Mouse (Mus musculus) CH12F3 (cell line): ENCODE measurements around the gene Ovol2.
"Not testable (repeated sequence)": the region's sequence is repeated elsewhere in the genome, so short reads cannot be mapped to it uniquely, and the experiment has no call there.

Experiments used
- in situ Hi-C: fragments of 300-500 bp; cut with MboI; formaldehyde crosslinking; loops from 2 replicates; pipeline ENCODE4 v1.14.3; 2020; ENCODE audit warnings: low sequenced_read_pairs

Gene Ovol2

DNA sequence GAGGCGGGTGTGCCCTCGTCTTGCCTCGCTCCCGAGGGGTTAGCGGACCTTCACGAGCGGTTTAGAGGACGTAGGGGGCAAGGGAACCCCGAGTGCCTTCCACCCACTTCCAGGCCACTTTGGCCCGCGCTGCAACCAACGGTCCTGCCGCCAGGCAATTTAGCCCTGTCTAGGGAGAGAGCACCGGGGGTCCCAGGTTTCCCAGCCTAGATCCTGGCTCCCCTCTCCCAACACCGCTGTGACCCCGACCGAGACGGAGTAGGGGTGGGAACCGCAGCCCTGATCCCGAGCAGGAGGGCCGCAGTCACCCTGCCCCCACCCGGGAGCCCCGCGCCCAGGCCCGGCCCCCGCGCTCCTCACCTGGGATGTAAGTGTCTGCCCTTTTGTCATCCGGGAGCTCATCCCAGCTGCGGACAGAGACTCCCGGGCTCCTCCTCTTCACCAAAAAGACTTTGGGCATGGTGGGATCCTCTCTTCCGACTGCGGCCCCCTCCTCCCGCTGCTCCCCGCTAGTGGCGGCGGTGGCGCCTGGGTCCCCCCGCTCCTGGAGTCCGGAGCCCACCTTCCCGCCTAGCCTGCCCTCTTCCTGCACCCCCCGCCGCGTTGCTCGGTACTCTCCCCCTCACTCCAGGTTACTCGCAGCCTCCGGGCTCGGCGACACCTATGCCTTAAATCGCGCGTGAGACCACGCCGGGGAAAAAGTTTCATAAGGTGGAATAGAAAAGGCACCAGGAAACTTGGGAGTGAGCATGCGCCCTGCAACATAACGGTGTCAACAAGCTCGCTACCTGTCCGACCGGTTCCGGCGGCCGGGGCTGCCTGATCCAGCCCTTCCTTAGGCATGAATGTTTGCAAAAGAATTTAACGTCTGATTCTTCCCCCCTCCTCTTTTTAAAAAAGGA lies at the start of gene Ovol2:
Gene Ovol2, minus strand, starts transcription at position 746 of the 902 bp plus-strand sequence.
- in situ Hi-C loops: no loop called here

DNA sequence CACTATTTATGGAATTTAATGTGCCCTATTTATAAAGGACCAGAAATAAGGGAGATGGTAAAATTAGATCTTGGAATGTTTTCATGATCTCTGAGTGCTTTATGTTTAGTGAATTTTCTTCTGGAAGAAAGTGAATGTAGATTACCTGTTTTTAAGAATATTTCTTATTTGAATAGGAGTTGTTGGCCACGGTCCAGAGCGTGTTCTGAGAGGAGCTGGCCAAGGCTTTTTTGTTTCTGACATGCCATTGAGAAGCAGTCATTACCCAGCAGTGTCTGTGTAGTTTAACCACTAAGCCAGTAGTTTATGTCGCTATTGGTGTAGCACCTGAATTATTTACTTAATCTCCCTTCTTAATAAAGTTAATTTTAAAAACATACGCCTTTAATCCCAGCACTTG lies 49.8 kb upstream of the Ovol2 start:
- in situ Hi-C loops: no loop called here

GRCm38 (mm10) chr2:144381293-144381692 lies 49.3 kb upstream of the Ovol2 start:
- in situ Hi-C loops: no loop called here

DNA sequence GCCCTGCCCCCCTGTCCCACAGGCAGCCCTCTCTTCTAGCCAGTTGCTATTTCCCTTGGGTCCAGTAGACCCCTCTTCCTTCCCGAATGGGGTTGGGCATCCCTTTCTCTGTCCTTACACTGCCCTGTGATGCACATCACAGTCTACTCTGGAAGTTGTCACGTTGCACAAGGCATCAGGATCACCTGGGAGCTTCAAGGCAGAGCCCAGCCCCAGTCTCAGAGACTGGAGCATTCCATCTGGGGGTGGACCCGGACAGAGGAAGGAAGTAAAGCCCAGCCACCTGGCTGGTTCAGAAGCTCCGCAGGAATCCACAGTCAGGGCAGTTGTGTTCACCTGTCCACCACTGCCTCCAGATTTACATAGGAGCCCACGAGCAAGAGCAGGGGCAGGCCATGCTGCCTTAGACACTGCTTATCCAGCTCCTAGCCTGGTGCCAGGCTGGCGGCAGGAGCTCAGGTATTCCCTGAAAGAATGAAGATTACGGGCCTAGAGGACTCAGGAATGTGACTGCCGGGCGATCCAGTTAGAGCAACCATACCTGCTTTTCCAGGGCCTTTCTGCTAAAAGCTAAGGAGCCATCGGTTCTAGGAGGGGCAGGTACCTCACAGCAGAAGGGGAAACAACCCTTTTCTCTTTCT lies 43.2 kb upstream of the Ovol2 start:
- in situ Hi-C loops: no loop called here

DNA sequence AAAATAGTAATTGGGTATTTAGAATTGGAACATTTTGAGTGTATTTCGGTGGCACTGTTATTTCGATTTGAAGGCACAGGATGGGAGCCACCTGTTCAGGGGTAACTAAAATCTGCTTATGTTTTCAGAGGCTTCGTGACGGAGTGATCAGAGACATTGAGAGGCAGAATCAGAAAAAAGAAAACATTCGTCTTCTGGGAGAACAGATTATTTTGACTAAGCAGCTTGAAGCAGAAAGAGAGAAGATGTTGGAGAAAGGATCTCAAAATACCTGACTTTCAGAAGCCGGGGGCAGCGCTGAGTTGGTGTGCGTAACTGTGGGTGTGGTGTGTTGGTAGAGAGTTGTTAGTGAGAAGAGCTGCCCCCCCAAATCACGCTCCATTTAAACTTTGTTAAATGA lies 41.1 kb upstream of the Ovol2 start:
- in situ Hi-C loops: no loop called here

DNA sequence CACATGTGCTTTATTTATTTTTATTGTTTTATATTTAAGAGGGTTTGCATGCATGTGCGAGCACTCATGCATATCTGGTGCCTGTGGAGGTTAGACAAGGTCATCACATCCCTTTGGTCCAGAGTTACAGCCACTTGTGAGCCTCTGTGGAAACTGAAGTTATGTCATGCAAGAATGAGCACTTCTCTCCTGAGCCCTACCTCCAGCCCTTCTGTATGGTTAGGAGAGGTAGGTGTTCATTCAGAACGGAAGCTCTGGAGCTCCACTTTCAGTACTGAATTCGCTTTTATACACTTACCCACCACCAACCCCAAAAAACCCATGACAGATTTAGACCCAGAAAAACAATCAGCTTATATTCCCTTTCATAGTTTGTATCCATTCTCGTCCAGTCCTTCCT lies 39.6 kb upstream of the Ovol2 start:
- in situ Hi-C loops: no loop called here

GRCm38 (mm10) chr2:144369511-144369910 lies 37.6 kb upstream of the Ovol2 start:
- in situ Hi-C loops: no loop called here

- in situ Hi-C loops: no loop called here
Observed at GRCm38 (mm10) chr2:144369020-144369421, 37.1 kb upstream of the Ovol2 start.

GRCm38 (mm10) chr2:144368400-144369019 lies 36.6 kb upstream of the Ovol2 start, which contains the start of the genes Kat14 and Pet117:
Gene Kat14 (plus strand): TSS chr2:144368983.
Gene Pet117 (plus strand): TSS chr2:144368996.
- in situ Hi-C loops: no loop called here

DNA sequence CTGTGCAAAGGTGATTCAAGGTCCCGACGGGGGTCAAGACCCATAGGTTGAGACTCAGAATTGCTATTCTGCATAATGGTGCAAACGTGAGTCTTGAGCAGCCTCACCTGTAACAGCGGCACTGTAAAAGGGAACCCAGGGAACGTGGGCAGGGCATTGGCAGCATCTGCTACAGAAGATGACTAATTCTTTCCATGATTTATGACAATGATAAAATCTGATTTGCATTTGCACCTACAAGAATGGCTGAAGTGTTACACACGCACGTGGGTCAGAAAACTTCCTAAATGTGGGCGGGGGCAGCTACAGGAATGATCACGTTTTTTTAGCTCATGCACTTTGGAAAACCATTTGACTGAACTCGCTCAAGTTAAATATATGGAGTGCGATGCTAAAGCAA lies 20.9 kb upstream of the Ovol2 start:
- in situ Hi-C loops: no loop called here

GRCm38 (mm10) chr2:144348525-144348924 lies 16.6 kb upstream of the Ovol2 start:
- in situ Hi-C loops: no loop called here

- in situ Hi-C loops: no loop called here
Observed at GRCm38 (mm10) chr2:144343158-144343557, 11.2 kb upstream of the Ovol2 start.

DNA sequence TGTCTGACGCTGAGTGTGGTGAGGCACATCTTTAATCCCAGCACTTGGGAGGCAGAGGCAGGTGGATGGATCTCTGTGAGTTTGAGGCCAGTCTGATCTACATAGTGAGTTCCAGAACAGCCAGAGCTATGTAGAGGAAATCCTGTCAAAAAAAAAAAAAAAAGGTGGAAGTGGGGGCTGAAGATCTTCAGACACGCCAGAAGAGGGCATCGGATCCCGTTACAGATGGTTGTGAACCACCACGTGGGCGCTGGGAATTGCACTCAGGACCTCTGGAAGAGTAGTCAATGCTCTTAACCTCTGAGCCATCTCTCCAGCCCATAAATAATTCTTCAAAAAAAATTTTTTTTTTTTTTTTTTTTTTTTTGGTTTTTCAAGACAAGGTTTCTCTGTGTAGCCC lies 6.2 kb upstream of the Ovol2 start:
- in situ Hi-C loops: not testable (repeated sequence)

DNA sequence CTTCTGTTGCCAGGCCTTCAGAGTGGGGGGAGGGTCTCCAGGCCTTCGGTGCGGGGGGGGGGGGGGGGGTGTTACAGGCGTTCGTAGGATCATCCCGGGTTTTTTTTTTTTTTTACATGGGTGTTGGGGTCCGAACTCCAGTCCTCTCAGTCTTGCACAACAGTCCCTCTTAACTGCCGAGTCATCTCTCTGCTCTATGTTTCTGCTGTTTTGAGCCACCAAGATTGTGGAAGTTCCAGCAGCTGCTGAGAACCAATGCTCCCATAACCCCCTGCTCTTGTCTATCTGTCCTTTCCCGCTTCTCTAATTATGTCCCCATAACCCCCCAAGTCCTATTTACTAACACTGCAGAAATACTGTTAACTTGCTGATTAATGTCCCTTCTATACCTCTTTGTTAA lies 5.8 kb upstream of the Ovol2 start:
- in situ Hi-C loops: no loop called here

DNA sequence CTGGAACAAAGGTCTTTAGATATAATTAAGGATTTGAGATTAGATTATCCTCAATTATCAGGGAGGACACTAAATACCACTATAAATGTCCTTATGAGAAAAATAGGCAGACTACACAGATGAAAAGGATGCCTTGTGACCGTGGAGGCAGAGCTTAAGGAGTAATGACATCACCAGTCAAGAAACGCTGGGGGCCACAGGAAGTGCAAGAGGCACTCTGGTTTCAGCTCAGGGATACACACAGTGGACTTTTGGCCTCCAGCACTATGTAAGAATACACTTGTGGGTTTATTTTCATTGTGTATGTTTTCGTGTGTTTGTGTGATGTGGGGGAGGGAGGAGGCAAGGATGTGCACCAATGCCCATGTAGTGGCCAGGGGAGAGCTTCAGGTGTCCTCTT lies 5.3 kb upstream of the Ovol2 start:
- in situ Hi-C loops: no loop called here

GRCm38 (mm10) chr2:144333138-144333842 lies 1.3 kb upstream of the Ovol2 start:
- in situ Hi-C loops: no loop called here

GRCm38 (mm10) chr2:144332486-144332885 lies 540 bp upstream of the Ovol2 start:
- in situ Hi-C loops: no loop called here

DNA sequence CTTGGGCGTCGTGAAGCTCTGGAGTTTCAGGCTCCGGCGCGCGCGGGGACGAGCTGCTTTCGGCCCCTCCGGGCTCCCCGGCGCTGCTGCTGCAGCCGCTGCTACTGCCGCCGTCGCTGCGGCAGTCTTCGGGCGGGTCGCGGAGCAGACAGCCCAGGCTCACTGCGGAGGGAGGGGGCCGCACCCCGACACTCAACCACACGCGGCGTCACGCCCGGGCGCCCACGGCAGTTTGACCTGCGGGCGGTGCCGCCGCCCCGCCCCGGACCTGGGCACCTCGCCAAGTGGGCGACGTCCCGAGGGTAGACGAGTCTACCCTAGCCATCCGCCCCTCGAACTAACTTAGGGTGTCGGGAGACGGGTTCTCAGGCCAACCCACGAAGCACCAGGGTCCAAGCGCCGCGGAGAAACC lies 980 bp downstream of the Ovol2 start:
- in situ Hi-C loops: no loop called here

- in situ Hi-C loops: no loop called here
Observed at GRCm38 (mm10) chr2:144330352-144330959, 1.5 kb downstream of the Ovol2 start.

DNA sequence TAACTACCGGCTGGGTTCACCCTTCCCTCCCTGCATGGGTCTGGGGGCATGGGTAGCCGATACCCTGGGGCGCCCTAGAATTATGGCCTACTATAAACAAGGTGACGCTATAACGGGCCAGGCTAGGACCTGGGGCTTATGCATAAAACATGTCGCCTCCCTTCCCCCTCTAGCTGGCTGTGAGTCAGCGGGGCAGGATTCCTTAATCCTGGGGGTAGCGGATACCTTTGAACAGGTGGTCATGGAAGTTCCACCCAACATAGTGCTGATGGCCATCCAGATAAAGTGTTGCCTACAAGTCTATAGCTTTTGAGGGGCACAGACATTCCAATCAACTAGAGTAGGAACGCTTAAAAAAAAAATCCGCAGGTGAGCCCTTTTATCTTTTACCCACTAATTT lies 2.0 kb downstream of the Ovol2 start:
- in situ Hi-C loops: no loop called here

- in situ Hi-C loops: no loop called here
Observed at GRCm38 (mm10) chr2:144329451-144329850, 2.5 kb downstream of the Ovol2 start.
